Mouse (Mus musculus) testis, adult 2 months (tissue): ENCODE data around the gene Slc34a1. TPM values are rescaled to one million over a fixed set of nuclear protein-coding genes. Genes with fewer than 3 reads are reported as not detected.

Experiments
- H3K27ac ChIP-seq: fragments of 200-500 bp; 2 replicates; pipeline ENCODE4 v1.5.1; 2012; ENCODE audit warnings: low read depth, low read length; ENCODE audit not compliant: control insufficient read depth, insufficient read depth
- H3K27me3 ChIP-seq: fragments of 200-500 bp; 2 replicates; pipeline ENCODE4 v1.6.1; 2012; ENCODE audit warnings: mild to moderate bottlenecking, low read length, moderate library complexity; ENCODE audit not compliant: control insufficient read depth, insufficient read depth
- H3K36me3 ChIP-seq: fragments of 200-500 bp; 2 replicates; pipeline ENCODE4 v1.6.1; 2012; ENCODE audit warnings: mild to moderate bottlenecking, low read length; ENCODE audit not compliant: control insufficient read depth, insufficient read depth
- H3K4me1 ChIP-seq: fragments of 200-500 bp; 2 replicates; pipeline ENCODE4 v1.6.1; 2012; ENCODE audit warnings: low read length; ENCODE audit not compliant: control insufficient read depth, insufficient read depth
- H3K4me3 ChIP-seq: fragments of 200-500 bp; 2 replicates; pipeline ENCODE4 v1.5.1; 2012; ENCODE audit warnings: low read depth, mild to moderate bottlenecking, low read length, moderate library complexity, mixed read lengths; ENCODE audit not compliant: control insufficient read depth
- CTCF ChIP-seq: fragments of 200-500 bp; IDR thresholded peaks from 2 replicates; pipeline ENCODE4 v1.5.1; 2012; ENCODE audit warnings: low read depth, mild to moderate bottlenecking, inconsistent platforms, low read length, moderate library complexity; ENCODE audit not compliant: control insufficient read depth, insufficient read depth, insufficient replicate concordance
- POLR2A ChIP-seq: fragments of 200-500 bp; IDR thresholded peaks from 2 replicates; pipeline ENCODE4 v1.6.1; 2012; ENCODE audit warnings: low read depth, mild to moderate bottlenecking, inconsistent platforms, low read length, moderate library complexity; ENCODE audit not compliant: control insufficient read depth
- polyA plus RNA-seq: library from polyadenylated mRNA; depleted of rRNA; stranded (reverse); fragments of >200 nt; gene quantifications from 2 replicates; pipeline ENCODE4 v1.2.3, GENCODE M21; 2012

Gene Slc34a1
- polyA plus RNA-seq, 1 experiment, result 0.16 TPM

GRCm38 (mm10) chr13:55391626-55392029 lies 6.4 kb upstream of the Slc34a1 start:
- no peaks in the 10 kb centered on the region for H3K27me3 ChIP-seq
- H3K36me3 ChIP-seq, result no peaks in the 10 kb centered on the region
- TF ChIP-seq CTCF (no peak), POLR2A (no peak)
- no peak overlapping the region for H3K27ac ChIP-seq
- peaks cover 3% of the 10 kb centered on the region; the same call in 1 of the 2 replicates for H3K4me1 ChIP-seq
- H3K4me3 ChIP-seq, result no peak overlapping the region

- H3K4me1 ChIP-seq, result no peaks in the 10 kb centered on the region
- no peak overlapping the region for H3K27ac ChIP-seq
- no peaks in the 10 kb centered on the region for H3K27me3 ChIP-seq
- no peak for TF ChIP-seq POLR2A
- peak; percentile 37; the same call in 1 of the 2 replicates for TF ChIP-seq CTCF
- no peaks in the 10 kb centered on the region for H3K36me3 ChIP-seq
- H3K4me3 ChIP-seq, result no peak overlapping the region
Measured at GRCm38 (mm10) chr13:55392933-55393332, 5.1 kb upstream of the Slc34a1 start.

DNA sequence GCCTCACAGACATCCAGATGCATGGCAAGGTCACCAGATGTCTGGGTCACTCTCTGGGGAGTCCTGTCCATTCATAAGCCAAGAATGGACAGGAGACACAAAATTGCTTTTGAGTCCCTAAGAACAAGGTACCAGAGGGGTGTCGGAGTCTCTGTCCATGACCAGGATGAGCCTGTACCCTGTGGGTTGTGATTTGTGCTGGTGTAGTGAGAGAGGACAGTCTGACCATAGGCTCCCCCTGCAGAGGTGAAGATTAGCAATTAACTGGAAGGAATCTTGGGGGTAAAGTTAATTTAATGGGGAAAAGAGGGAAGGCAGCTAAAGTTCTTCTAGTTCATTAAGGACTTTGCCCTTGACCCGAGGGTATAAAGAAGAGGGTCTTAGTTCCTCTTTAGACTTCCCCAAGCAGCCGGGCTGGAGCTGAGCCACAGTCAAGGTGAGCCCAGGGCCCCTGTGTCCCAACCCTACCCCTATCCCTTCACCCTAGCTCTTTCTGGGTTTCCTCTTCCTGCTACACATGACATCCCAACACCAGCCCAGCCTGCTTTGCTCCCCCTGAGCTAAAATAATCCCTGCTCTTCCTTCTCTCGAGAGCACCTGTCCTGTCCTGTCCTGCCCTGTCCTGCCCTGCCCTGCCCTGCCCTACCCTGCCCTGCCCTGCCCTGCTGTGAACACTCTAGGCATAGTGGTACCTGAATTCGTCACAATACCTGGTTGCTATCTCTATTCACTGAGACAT lies 1.5 kb downstream of the Slc34a1 start:
- Histone ChIP-seq H3K27me3 (no peaks in the 10 kb centered on the region), H3K4me1 (no peaks in the 10 kb centered on the region), H3K27ac (no peak overlapping the region), H3K4me3 (no peak overlapping the region), H3K36me3 (no peaks in the 10 kb centered on the region)
- TF ChIP-seq CTCF, result no peak
- TF ChIP-seq POLR2A, result no peak

DNA sequence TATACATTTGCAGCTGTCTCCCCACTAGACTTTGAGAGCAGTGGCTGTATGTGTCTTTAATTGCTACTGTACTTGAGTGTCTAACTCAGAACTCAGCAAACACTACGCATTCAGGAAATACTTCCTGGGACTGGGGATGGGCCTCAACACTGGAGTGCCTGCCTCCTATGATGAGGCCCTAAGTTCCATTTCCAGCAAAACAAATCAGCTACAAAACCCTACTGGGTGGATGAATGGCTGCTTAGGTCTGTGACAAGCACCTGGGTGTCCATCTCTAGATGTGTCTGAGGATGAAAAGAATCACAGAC lies 2.0 kb downstream of the Slc34a1 start:
- H3K27me3 ChIP-seq, result no peaks in the 10 kb centered on the region
- no peaks in the 10 kb centered on the region for H3K4me1 ChIP-seq
- H3K36me3 ChIP-seq, result no peaks in the 10 kb centered on the region
- no peak for TF ChIP-seq CTCF
- no peak for TF ChIP-seq POLR2A
- no peak overlapping the region for H3K27ac ChIP-seq
- H3K4me3 ChIP-seq, result no peak overlapping the region

DNA sequence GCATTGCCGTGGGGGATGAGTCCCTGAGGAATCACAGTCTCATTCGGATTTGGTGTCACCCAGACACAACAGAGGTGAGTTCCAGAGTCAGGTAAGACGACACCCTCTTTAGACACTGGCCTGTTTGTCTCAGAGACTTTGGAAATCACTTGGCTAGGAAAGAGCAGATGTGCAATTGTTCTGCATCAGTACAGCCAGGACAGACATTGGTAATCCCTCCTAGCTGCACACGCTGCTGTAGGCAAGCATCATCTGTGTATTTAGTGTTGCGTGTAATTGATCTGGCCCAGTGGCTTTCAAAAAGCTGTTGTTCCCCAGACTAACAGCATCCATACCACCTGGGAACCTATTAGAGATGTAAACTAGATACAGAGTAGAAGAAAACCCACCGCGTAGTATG lies 5.3 kb downstream of the Slc34a1 start:
- TF ChIP-seq CTCF, result no peak
- no peak for TF ChIP-seq POLR2A
- 0 out of 2 replicates have a peak, but pooled peaks cover 2% of the 10 kb centered on the region for H3K4me1 ChIP-seq
- H3K27ac ChIP-seq, result no peak overlapping the region
- H3K4me3 ChIP-seq, result no peak overlapping the region
- no peaks in the 10 kb centered on the region for H3K27me3 ChIP-seq
- no peaks in the 10 kb centered on the region for H3K36me3 ChIP-seq

GRCm38 (mm10) chr13:55403935-55404852 lies 6.2 kb downstream of the Slc34a1 start:
- Histone ChIP-seq H3K4me1 (0 out of 2 replicates have a peak, but pooled peaks cover 2% of the 10 kb centered on the region), H3K27ac (no peak overlapping the region), H3K36me3 (no peaks in the 10 kb centered on the region), H3K4me3 (no peak overlapping the region), H3K27me3 (no peaks in the 10 kb centered on the region)
- TF ChIP-seq POLR2A (no peak), CTCF (no peak)
